Mouse (Mus musculus) kidney, embryonic 14.5 days (tissue): ENCODE results near the gene Phldb3. TPM values are rescaled to one million over a fixed set of nuclear protein-coding genes. Genes with fewer than 3 reads are reported as not detected.

Source experiments
- ATAC-seq: fragments of 200-750 bp; cut with Nextera tagmentation; 2 replicates; pipeline ENCODE4 v1.8.0; 2017; ENCODE audit warnings: moderate number of reproducible peaks, mild to moderate bottlenecking, moderate TSS enrichment, moderate library complexity; ENCODE audit not compliant: low FRiP score, low TSS enrichment
- H3K27ac ChIP-seq: fragments of 300-500 bp; sonication (generic); 2 replicates; pipeline ENCODE4 v1.5.1; 2014; ENCODE audit warnings: low read depth, mild to moderate bottlenecking, low read length, moderate library complexity, mixed read lengths
- H3K27me3 ChIP-seq: fragments of 300-500 bp; sonication (generic); 2 replicates; pipeline ENCODE4 v1.6.1; 2014; ENCODE audit warnings: mild to moderate bottlenecking, low read length; ENCODE audit not compliant: control insufficient read depth, insufficient read depth
- H3K36me3 ChIP-seq: fragments of 300-500 bp; sonication (generic); 2 replicates; pipeline ENCODE4 v1.6.1; 2014; ENCODE audit warnings: low read length, mixed read lengths; ENCODE audit not compliant: control insufficient read depth, insufficient read depth
- H3K4me1 ChIP-seq: fragments of 300-500 bp; sonication (generic); 2 replicates; pipeline ENCODE4 v1.6.1; 2014; ENCODE audit warnings: low read length, mixed read lengths; ENCODE audit not compliant: control insufficient read depth, insufficient read depth
- H3K4me2 ChIP-seq: fragments of 300-500 bp; sonication (generic); replicated peaks from 2 replicates; pipeline ENCODE4 v1.6.1; 2014; ENCODE audit warnings: low read depth, mild to moderate bottlenecking, low read length
- H3K4me3 ChIP-seq: fragments of 300-500 bp; sonication (generic); 2 replicates; pipeline ENCODE4 v1.5.1; 2014; ENCODE audit warnings: mild to moderate bottlenecking, low read length
- H3K9ac ChIP-seq: fragments of 300-500 bp; sonication (generic); 2 replicates; pipeline ENCODE4 v1.6.1; 2014; ENCODE audit warnings: low read depth, mild to moderate bottlenecking, low read length, moderate library complexity
- H3K9me3 ChIP-seq: fragments of 300-500 bp; sonication (generic); 2 replicates; pipeline ENCODE4 v1.6.1; 2016; ENCODE audit warnings: low read length; ENCODE audit not compliant: control insufficient read depth
- WGBS: fragments of 180-500 bp; shearing (Covaris S2); extraction: QIAGEN DNeasy Blood & Tissue Kit; methylation state at CpG from one replicate; pipeline ENCODE4 v1.1.7; 2014; 5-methylcytosine and 5-hydroxymethylcytosine counted together
- polyA plus RNA-seq: library from polyadenylated mRNA; unstranded; fragments of >200 nt; fragmentation: Nextera tagmentation; extraction: Ambion mirVana; gene quantifications from 2 replicates; pipeline ENCODE4 v1.2.1, GENCODE M21; 2014

The Phldb3 gene
- polyA plus RNA-seq, 1 experiment from 2014 or later, result 0.32 TPM

DNA sequence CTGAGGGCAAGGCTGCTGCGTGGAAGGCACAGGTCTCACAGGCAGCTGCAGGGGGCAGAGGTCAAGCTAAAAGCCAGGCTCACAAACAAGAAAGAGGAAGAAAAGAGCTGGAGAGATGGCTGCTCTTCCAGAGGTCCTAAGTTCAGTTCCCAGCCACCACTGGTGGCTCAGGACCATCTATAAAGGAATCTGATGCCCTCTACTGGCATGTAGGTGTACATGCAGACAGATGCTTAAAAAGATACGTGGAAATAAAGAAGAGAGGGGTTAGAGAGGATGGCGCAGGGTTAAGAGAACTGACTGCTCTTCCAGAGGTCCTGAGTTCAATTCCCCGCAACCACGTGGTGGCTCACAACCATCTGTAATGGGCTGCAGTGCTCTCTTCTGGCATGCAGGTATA is 38.1 kb upstream of the Phldb3 start:
- Histone ChIP-seq H3K9ac (no peak overlapping the region), H3K4me1 (0 out of 2 replicates have a peak, but pooled peaks cover 3% of the 10 kb centered on the region), H3K9me3 (no peaks in the 10 kb centered on the region), H3K27me3 (no peaks in the 10 kb centered on the region), H3K36me3 (peaks cover 45% of the 10 kb centered on the region), H3K27ac (no peak overlapping the region), H3K4me3 (no peak overlapping the region), H3K4me2 (no peak overlapping the region)
- no peak for ATAC-seq
- 60% methylated on average over 5 of the region's 5 CpGs for WGBS

DNA sequence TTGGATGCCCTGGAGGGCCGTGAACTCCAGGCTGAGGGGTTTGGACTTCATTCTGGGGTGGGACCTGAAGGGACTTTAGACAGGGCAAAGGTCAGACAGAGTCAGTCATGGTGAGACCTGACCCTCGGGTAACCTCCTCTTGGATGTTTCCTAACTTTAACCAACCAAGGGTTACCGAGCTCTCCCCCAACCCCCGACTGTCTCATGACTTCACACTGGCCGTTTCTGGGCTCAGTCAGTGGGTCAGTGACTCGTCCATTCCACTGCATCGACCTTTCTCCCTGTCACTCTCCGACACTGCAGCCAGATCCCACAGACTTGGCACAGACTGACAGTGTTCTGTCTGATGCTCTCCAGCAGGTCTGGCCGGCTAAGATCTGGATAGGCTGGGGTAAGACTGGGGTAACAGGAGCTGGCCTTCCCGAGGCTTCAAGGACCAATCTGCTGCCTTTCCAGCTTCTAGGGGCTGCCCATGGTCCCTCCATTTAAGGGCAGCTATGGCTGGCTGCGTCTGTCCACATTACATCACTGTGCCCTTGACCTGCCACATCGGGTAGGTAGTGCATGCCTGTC is 36.3 kb upstream of the Phldb3 start:
- 49% methylated on average over 12 of the region's 12 CpGs for WGBS
- H3K27ac ChIP-seq, result no peak overlapping the region

DNA sequence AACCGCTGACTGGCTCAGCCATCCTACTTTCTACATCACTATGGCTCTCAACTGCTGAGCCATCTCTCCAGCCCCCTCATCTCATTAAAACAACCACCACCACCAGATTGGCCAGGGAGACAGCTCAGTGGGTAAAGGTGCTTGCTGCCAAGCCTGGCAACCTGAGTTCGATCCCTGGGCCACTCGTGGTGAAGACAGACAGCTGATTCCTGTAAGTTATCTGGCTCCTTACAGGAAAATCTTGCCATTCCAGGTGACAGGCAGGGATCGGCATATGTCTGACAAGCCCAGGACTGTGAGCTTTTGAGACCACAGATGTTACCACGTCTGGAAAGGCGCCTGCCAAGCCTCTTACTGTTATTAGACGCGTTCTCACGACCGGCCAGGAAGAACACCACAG is 32.8 kb upstream of the Phldb3 start:
- H3K4me3 ChIP-seq, result no peak overlapping the region
- H3K27ac ChIP-seq, result no peak overlapping the region
- ATAC-seq, result no peak
- 88% methylated on average over 10 of the region's 10 CpGs for WGBS
- H3K9me3 ChIP-seq, result no peaks in the 10 kb centered on the region
- H3K9ac ChIP-seq, result no peak overlapping the region
- no peaks in the 10 kb centered on the region for H3K27me3 ChIP-seq
- peaks cover 5% of the 10 kb centered on the region; the same call in 1 of the 2 replicates for H3K36me3 ChIP-seq
- H3K4me1 ChIP-seq, result 0 out of 2 replicates have a peak, but pooled peaks cover 3% of the 10 kb centered on the region
- H3K4me2 ChIP-seq, result no peak overlapping the region

More for the DNA sequence above, 36.3 kb upstream of the Phldb3 start:
- Histone ChIP-seq H3K4me1 (0 out of 2 replicates have a peak, but pooled peaks cover 3% of the 10 kb centered on the region), H3K4me2 (no peak overlapping the region), H3K9ac (no peak overlapping the region), H3K27me3 (no peaks in the 10 kb centered on the region), H3K4me3 (no peak overlapping the region), H3K36me3 (peaks cover 26% of the 10 kb centered on the region), H3K9me3 (no peaks in the 10 kb centered on the region)
- ATAC-seq, result peak; percentile 47; the same call in 1 of the 2 replicates

DNA sequence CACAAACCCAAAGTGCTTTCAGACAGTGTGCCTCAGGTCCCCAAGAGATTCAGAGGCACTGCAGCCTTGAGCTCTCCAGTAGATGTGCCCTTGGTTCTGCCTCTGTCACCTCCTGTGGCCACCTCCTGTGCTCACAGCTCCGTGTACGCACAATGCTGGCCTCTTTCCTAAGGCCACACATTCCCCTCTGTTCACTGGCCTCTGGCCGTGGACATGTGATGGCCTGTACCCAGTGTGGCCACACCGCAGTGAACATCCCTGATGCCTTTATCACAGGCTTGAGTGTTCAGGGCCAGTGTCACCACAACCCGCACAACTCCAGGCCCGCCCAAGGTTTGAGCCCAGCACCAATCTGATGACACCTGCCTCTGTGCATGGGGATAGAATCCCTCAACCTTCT is 25.7 kb upstream of the Phldb3 start:
- Histone ChIP-seq H3K9ac (no peak overlapping the region), H3K4me3 (no peak overlapping the region), H3K4me1 (peaks cover 4% of the 10 kb centered on the region; the same call in 1 of the 2 replicates), H3K4me2 (no peak overlapping the region), H3K9me3 (peaks cover 10% of the 10 kb centered on the region), H3K27ac (no peak overlapping the region), H3K27me3 (peaks cover 14% of the 10 kb centered on the region), H3K36me3 (no peaks in the 10 kb centered on the region)
- no peak for ATAC-seq
- 91% methylated on average over 6 of the region's 6 CpGs for WGBS

DNA sequence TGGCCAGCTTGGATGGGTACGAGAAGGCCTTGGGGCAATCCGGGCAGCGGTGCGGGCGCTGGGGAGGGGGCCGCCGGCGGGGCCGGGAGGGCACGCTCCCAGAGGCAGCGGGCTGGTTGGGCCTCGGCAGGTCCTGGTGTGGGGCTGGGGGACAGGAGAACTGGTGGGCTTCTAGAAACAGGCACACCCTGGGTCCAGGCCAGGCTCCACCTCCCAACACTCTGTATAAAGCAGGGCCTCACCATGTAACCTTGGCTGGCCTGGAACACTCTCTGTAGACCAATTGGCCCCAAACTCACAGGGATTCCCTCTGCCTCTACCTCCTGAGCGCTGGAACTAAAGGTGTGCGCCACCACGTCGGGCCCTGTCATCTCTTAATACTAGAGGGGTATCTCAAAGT is 24.6 kb upstream of the Phldb3 start:
- peak; percentile 37; the same call in 1 of the 2 replicates for ATAC-seq
- H3K4me3 ChIP-seq, result no peak overlapping the region
- no peak overlapping the region for H3K4me2 ChIP-seq
- no peak overlapping the region for H3K27ac ChIP-seq
- peaks cover 4% of the 10 kb centered on the region; the same call in 1 of the 2 replicates for H3K4me1 ChIP-seq
- 50% methylated on average over 16 of the region's 16 CpGs for WGBS
- H3K9ac ChIP-seq, result no peak overlapping the region
- H3K9me3 ChIP-seq, result peaks cover 10% of the 10 kb centered on the region
- H3K27me3 ChIP-seq, result peaks cover 14% of the 10 kb centered on the region
- no peaks in the 10 kb centered on the region for H3K36me3 ChIP-seq

DNA sequence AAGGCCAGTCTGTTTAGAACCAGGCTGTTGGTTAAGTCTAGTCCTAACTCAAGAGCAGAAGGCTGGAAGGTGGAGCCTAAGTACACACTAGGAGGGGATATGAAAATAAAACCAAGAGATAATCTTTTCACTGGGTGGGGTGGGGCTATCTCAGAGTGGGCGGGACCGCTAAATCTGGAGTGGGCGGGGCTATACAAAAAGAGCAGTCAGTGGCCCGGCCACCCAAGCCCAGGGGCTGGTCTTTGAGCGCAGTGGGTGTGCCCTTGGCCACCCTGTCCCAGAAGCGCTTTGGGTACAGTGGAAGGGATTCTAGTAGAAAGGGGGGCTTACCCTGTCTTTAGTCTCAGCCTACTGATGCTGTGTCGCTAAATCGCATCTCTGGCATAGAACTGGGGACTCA is 23.7 kb upstream of the Phldb3 start:
- no peaks in the 10 kb centered on the region for H3K36me3 ChIP-seq
- H3K4me3 ChIP-seq, result peak overlapping the region; percentile 51
- ATAC-seq, result peak; percentile 58; the same call in 1 of the 2 replicates
- peaks cover 14% of the 10 kb centered on the region for H3K27me3 ChIP-seq
- peaks cover 10% of the 10 kb centered on the region; the same call in 1 of the 2 replicates for H3K4me1 ChIP-seq
- 6% methylated on average over 8 of the region's 8 CpGs for WGBS
- H3K4me2 ChIP-seq, result peak overlapping the region; percentile 64
- H3K27ac ChIP-seq, result no peak overlapping the region
- peak overlapping the region; percentile 64; the same call in 1 of the 2 replicates for H3K9ac ChIP-seq
- H3K9me3 ChIP-seq, result peaks cover 10% of the 10 kb centered on the region

DNA sequence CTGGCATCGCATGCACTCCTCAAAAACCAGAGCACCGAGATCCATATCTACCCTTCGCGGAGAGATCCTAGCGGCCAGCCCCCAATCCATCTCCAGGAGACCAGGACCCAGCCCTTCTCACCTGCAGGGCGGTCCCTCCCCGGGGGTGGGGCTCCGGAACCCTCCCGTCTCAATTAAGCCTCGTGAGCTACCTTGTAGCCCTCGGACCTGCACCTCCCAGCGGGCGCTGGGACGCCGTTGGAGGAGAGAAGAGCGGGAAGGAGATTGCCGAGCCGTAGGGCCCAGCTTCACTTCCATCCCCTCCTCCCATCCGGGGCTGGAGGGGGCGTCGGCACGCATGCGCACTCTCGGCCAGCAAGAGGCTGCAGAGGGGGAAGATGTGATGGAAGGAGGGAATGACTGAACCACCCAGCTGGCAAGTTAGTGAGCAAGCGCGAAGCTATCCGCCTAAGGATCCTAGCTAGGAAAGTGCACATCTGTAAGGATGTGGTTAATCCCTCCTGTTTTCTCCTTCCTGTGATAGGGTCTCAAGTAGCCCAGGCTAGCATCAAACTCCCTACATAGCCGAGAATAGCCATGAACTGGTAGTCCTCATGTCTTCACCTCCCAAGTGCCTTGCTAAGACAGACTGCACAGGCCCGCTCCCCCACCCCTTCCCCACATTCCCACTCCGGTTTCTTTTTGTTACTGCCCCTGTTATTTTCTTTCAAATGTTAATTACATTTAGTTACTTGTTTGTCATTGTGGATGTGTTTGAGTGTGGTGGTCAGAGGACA is 23.0 kb upstream of the Phldb3 start, which contains the start of the genes Ethe1 and Zfp575:
TSS of gene Ethe1 (plus strand) at position 214 of the 776 bp plus-strand sequence.
TSS of gene Zfp575 (minus strand) at position 312 of the 776 bp plus-strand sequence.
- peak within 1 kb of the TSS; percentile 64 for H3K9ac ChIP-seq
- H3K9me3 ChIP-seq, result peaks cover 10% of the 10 kb centered on the region
- ATAC-seq, result peak; percentile 74
- H3K4me1 ChIP-seq, result peaks cover 16% of the 10 kb centered on the region
- no peak within 1 kb of the TSS for H3K27ac ChIP-seq
- H3K27me3 ChIP-seq, result peaks cover 14% of the 10 kb centered on the region
- peak within 1 kb of the TSS; percentile 64 for H3K4me2 ChIP-seq
- WGBS, result 6% methylated on average over 30 of the region's 30 CpGs
- H3K4me3 ChIP-seq, result peak within 1 kb of the TSS; percentile 51
- H3K36me3 ChIP-seq, result no peaks in the 10 kb centered on the region

DNA sequence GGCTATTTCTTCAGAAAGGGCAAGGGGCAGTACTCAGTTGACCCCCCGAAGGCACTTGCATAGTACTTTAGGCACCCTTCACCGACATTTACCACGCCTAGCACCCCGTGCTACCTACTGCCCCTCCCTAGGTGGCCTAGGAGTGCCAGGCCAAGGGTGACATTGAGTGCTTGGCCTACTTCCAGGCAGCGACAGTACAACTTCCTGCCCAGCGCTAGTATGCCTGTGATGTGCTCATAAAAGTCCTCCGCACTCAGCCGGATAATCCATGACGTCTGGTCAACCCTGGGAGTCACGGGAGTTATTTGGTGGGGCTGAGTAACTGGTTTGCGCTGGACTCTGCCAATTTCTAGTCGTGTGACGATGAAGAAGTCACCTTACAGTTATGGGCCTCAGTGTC is 22.2 kb upstream of the Phldb3 start:
- 71% methylated on average over 13 of the region's 13 CpGs for WGBS
- no peak overlapping the region for H3K4me3 ChIP-seq

DNA sequence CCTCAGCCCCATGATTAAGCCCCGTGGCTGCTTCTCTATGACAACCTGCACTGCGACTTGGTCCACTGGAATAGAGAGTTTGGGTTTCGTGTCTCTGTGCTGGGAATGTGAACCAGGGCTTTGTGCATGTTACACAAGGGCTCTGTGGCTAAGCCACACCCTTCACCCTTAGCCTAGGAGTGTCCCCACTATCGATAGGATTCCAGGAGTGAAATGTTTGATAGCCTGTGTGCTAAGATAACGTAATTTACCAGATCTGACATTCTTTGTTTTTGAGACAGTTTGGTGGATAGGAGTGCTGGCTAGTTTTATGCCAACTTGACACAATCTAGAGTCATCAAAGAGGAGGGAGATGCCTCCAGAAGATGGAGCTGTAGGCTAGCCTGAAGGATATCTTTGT is 18.8 kb upstream of the Phldb3 start:
- no peaks in the 10 kb centered on the region for H3K27me3 ChIP-seq
- no peak overlapping the region for H3K4me2 ChIP-seq
- peak overlapping the region; percentile 30; the same call in 1 of the 2 replicates for H3K27ac ChIP-seq
- no peak overlapping the region for H3K4me3 ChIP-seq
- 71% methylated on average over 5 of the region's 5 CpGs for WGBS
- H3K4me1 ChIP-seq, result peaks cover 33% of the 10 kb centered on the region
- H3K36me3 ChIP-seq, result 0 out of 2 replicates have a peak, but pooled peaks cover 3% of the 10 kb centered on the region
- H3K9me3 ChIP-seq, result no peaks in the 10 kb centered on the region
- no peak overlapping the region for H3K9ac ChIP-seq
- no peak for ATAC-seq

More for the DNA sequence above, 22.2 kb upstream of the Phldb3 start:
- Histone ChIP-seq H3K4me2 (no peak overlapping the region), H3K27ac (no peak overlapping the region), H3K9me3 (peaks cover 10% of the 10 kb centered on the region), H3K36me3 (no peaks in the 10 kb centered on the region), H3K9ac (no peak overlapping the region), H3K27me3 (peaks cover 14% of the 10 kb centered on the region), H3K4me1 (peaks cover 19% of the 10 kb centered on the region)
- no peak for ATAC-seq
